Mouse (Mus musculus) ZHBTc4 (cell line): ENCODE data around the gene Wdr93.
"Not testable (repeated sequence)": the region's sequence is repeated elsewhere in the genome, so short reads cannot be mapped to it uniquely, and the experiment has no call there.

Source experiments
- DNase-seq: peaks from one replicate; pipeline ENCODE4 v3.0.0-alpha.2; 2011; ENCODE audit warnings: low read depth, low spot score

The Wdr93 gene

DNA sequence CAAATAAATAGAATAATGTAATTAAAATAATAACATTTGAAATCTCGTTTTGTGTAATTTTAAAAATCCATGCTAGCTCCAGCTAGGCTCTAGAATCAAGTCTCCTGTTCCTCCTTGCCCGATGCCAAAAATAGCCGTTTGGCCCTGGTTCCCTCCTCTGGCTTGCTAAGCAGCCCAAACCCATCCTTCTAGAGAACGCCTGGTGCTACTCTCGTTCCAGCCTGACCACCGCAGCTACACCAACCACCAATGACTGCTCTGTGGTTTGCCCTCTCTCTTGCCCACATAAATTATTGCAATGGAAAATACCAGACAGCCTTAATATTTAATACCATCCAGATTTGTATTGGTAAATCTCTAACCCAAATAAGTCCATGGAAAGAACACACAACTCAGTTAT, 4.7 kb downstream of the Wdr93 start:
- no peak for DNase-seq

GRCm38 (mm10) chr7:79749511-79749910, 6.5 kb downstream of the Wdr93 start:
- no peak for DNase-seq

DNA sequence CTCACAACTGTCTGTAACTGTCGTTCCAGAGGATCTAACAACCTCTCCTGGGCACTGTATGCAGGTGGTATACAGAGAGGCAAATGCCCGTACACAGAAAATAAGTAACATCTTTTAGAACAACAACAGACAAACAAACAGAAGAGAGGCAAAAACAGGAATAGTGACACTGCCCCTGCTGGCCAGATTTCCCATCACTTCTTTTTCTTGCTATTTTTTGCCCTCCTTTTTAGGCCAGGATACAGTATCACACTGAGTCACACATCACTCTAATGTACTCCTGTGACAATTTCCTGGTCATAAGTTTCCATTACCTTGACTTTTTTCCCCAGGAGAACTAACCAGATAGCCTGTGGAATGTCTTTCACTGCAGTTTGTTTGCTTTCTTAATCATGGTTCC, 13.4 kb downstream of the Wdr93 start:
- no peak for DNase-seq

DNA sequence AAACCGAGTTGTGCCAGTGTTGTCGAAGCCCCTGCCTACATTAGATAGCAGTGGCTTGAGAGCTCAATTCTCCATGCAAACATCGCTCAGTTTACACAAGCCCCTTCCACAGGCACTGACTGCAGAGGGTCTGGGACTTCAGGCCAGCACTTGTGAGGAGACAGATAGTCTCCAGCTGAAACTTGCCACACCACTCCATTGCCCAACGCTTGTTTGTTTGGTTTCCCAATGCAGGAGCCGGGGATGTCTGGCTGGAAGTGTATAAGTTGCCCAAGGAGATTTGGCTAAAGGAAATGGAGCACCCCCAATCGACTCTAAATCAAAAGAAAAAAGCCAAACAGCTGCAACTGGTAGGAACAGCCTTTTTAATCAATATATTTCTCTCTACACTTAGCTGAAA, 15.2 kb downstream of the Wdr93 start:
- DNase-seq = no peak

DNA sequence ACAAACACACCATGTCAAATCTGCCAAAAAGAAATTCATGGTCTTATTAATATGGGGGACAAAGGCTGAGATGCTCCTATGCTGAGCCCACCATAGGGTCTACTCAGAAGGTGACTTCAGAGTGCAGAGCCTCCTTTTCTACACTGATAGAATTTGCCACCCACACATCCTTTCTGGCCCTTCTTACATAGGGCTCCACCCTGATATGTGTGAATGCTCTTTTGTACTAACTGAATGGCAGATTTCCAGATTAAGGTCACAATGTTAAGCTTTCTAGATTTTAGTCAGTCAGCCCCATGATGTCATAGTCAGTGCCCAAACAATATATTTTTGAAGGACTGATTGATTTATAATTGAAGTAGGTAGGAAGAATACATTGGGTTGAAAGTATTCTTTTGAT, 16.8 kb downstream of the Wdr93 start:
- no peak for DNase-seq

DNA sequence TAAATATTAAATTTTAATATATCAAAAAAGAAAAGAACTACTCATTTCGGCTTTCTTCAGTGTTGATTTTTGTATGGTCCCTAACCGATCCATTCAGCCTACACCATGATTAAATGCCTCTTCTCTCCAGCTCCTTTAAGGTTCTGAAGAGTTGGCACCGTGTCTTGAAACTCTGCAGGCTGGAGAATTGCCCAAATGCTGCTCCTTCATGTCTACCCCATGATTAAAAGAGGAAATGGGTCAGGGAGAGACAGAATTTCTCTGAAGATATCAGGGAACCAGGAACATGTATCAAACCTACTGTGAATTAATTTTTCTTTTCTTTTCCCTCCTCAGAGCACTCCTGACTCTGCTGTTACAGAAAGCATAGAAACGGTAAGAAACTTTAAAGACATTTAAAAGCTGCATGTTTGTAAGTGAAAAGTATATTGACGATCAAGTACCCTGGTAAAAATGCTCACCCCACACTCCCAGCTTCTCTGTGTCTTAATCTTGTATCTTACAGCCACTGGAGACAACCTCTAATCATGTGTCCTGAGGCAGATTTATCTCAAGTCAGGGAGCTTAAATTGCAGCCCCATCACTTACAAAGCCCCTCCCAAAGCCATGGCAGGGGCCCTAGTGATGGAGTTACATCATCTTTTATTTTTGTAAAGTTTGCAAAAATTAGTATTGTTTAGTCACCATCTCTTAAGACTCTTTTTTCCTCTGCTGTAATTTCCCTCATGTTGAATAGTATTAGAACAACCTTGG, 18.3 kb downstream of the Wdr93 start:
- DNase-seq = no peak

DNA sequence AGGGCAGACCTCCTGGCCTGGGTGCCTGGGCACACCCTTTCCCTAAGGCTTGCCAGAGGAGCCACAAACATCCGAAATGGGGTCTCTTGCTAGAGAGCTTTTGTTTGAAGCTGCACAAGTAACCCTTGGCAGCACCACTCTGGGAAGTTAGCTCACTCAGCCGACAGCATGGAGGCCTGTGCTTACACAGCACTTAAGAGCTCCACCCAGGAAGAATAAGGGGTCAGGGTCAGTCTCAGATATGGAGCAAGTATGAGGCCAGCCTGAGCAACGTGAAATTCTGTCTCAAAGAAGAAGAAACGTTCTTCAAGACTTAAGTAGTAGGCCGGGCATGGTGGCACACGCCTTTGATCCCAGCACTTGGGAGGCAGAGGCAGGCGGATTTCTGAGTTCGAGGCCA, 19.1 kb downstream of the Wdr93 start:
- DNase-seq = no peak

DNA sequence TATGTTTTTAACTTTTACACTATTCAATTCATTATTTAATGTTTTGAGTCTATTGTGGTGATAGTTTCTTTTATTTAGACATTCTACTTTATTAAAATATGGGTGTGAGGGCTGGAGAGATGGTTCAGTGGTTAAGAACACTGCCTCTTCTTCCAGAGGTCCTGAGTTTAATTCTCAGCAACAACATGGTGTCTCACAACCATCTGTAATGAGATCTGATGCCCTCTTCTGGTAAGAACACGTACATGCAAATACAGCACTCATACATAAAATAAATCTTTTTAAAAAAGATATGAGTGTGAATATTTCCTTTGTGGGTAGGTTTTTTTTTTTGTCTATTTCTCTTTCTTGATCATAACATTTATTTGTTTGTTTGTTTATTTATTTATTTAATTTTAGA, 23.0 kb downstream of the Wdr93 start:
- DNase-seq = no peak

- DNase-seq = no peak
Measured at GRCm38 (mm10) chr7:79769664-79770063, 26.7 kb downstream of the Wdr93 start.

- peak; percentile 90 for DNase-seq
Measured at GRCm38 (mm10) chr7:79771561-79772512, 28.9 kb downstream of the Wdr93 start.

- DNase-seq = peak; percentile 85
Measured at GRCm38 (mm10) chr7:79780647-79781626, 38.0 kb downstream of the Wdr93 start.

- no peak for DNase-seq
Measured at GRCm38 (mm10) chr7:79781826-79782515, 39.0 kb downstream of the Wdr93 start.

- DNase-seq = no peak
Measured at GRCm38 (mm10) chr7:79782516-79782855, 39.5 kb downstream of the Wdr93 start.

DNA sequence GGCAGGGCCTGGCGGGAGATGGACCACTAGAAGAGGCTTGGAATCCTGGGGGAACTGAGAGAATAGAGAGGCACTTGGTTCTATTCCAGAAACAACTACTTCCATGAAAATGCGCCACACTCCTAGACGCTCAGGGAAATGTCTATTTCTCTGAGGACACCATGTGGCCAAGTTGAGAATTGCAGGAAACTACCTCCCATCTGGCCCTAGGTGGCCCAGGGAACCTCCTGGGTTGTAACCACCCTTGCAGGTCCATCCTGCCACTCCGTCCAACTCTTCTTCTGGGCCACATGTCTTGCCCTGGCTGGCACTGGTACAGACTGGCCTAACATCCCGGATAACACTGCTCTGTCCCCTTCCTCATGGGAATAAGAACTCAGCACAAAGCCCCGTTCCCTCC, 43.3 kb downstream of the Wdr93 start:
- DNase-seq = peak; percentile 84

DNA sequence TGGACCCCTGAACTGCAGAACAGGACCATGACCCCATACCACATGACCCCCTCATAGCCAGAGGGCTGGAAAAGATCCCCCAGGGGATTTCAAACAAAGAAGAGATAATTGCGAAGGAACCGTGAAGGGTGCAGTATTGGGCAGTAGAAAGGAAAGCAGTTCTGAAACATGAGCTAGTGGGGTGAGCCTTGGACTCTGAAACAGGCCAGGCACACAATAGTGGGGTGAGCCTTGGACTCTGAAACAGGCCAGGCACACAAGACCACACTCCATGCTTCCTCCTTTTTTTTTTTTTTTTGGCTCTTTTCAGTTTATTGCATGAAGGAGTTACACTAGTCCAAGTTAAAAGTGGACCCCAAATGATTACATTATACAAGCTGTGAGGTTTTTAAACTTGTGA, 46.8 kb downstream of the Wdr93 start:
- DNase-seq = not testable (repeated sequence)

- DNase-seq = peak; percentile 80
Measured at GRCm38 (mm10) chr7:79792635-79793421, 49.9 kb downstream of the Wdr93 start.

DNA sequence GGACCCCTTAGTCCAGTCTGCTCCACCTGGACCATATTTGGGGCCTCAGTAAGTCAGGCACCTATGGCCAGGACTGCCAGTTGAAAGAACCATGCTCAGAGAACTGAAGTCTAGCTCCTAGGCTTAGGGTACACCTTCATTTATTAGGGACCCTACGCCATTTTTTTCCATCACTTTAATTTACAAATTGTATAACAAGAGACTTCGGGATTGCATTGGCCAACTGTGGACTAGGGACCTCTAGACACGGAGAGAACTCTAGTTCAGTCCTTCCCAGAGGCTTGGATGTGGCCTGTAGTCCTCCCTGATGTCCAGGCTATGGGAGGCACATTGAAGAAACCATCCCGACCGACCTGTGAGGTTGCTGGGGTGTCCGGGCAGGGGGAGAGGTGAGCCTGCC, 50.7 kb downstream of the Wdr93 start, which contains the start of gene Mesp1:
Gene Mesp1, minus strand, starts transcription at position 101 of the 400 bp plus-strand sequence.
- no peak for DNase-seq

- DNase-seq = no peak
Measured at GRCm38 (mm10) chr7:79798606-79799005, 55.6 kb downstream of the Wdr93 start.

GRCm38 (mm10) chr7:79799048-79799447, 56.1 kb downstream of the Wdr93 start:
- peak; percentile 85 for DNase-seq

GRCm38 (mm10) chr7:79799506-79799905, 56.5 kb downstream of the Wdr93 start:
- DNase-seq = peak; percentile 68
